In the genomic region with DNA sequence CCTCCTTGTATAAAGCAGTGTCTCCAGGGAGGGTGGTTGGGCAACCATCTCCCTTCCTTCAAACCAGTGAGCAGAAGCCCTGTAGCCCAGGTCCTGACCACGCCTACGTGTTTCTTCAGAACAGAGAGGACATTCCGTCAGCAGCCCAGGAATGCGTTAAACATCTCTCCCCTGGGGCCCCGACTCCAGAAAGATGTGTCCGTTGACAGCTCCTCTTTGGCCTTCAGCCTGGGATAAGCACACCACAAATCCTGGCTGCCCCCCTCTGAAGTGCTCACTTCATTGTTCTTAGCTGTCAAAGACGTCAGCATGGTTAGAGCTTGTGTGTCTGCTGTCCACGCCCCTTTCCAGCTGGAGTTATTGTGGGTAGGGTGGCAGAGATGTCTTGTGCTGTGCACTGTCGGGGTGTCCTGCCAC, we compare ENCODE assay signal across 8 mouse cellular contexts. TPM values are rescaled to one million over a fixed set of nuclear protein-coding genes. Genes with fewer than 3 reads are reported as not detected.
DNase-seq lines count a peak whose midpoint lies in the region; ATAC-seq lines count a peak whose summit lies in the region.

No protein-coding gene starts in this region.

- H3K9ac ChIP-seq in midbrain, embryonic 16.5 days (ENCODE audit: low read depth, low read length): no peak overlapping the region
- H3K9ac ChIP-seq in forebrain, embryonic 14.5 days (ENCODE audit: low read length): no peak overlapping the region
- H3K9ac ChIP-seq in hindbrain, embryonic 15.5 days: no peak overlapping the region
- no peak overlapping the region for H3K9ac ChIP-seq in midbrain, embryonic 13.5 days (replicated peaks)

- H3K4me2 ChIP-seq in midbrain, embryonic 16.5 days (ENCODE audit: low read length): no peak overlapping the region
- no peak overlapping the region for H3K4me2 ChIP-seq in forebrain, embryonic 14.5 days (ENCODE audit: low read length)
- peak overlapping the region; percentile 12; the same call in 1 of the 2 replicates for H3K4me2 ChIP-seq in hindbrain, embryonic 15.5 days
- peak overlapping the region; percentile 28 for H3K4me2 ChIP-seq in midbrain, embryonic 13.5 days (replicated peaks)

- H3K9me3 ChIP-seq in midbrain, embryonic 10.5 days (replicated peaks): no peaks in the 10 kb centered on the region
- no peaks in the 10 kb centered on the region for H3K9me3 ChIP-seq in midbrain, embryonic 16.5 days (replicated peaks; ENCODE audit: control insufficient read depth, low read length, poor library complexity, severe bottlenecking)
- no peaks in the 10 kb centered on the region for H3K9me3 ChIP-seq in forebrain, embryonic 14.5 days (replicated peaks; ENCODE audit: control insufficient read depth, low read length)
- no peaks in the 10 kb centered on the region for H3K9me3 ChIP-seq in hindbrain, embryonic 15.5 days
- H3K9me3 ChIP-seq in midbrain, embryonic 13.5 days: no peaks in the 10 kb centered on the region

- H3K27me3 ChIP-seq in midbrain, embryonic 10.5 days (ENCODE audit: low read depth, poor library complexity, severe bottlenecking): peaks cover 24% of the 10 kb centered on the region
- no peaks in the 10 kb centered on the region for H3K27me3 ChIP-seq in midbrain, embryonic 16.5 days (ENCODE audit: control insufficient read depth, insufficient read depth, low read depth, low read length)
- H3K27me3 ChIP-seq in forebrain, embryonic 14.5 days (replicated peaks; ENCODE audit: control insufficient read depth, insufficient read depth, low read length): 0 out of 2 replicates have a peak, but pooled peaks cover 3% of the 10 kb centered on the region
- no peaks in the 10 kb centered on the region for H3K27me3 ChIP-seq in hindbrain, embryonic 15.5 days
- peaks cover 13% of the 10 kb centered on the region for H3K27me3 ChIP-seq in midbrain, embryonic 13.5 days

- H3K27ac ChIP-seq in midbrain, embryonic 10.5 days (replicated peaks): peak overlapping the region; percentile 47; the same call in 1 of the 2 replicates
- no peak overlapping the region for H3K27ac ChIP-seq in midbrain, embryonic 16.5 days (ENCODE audit: low read length)
- H3K27ac ChIP-seq in forebrain, embryonic 14.5 days (ENCODE audit: low read depth, low read length): no peak overlapping the region
- H3K27ac ChIP-seq in hindbrain, embryonic 15.5 days (replicated peaks): no peak overlapping the region
- H3K27ac ChIP-seq in midbrain, embryonic 13.5 days: no peak overlapping the region

- peaks cover 20% of the 10 kb centered on the region for H3K4me1 ChIP-seq in midbrain, embryonic 10.5 days
- peaks cover 3% of the 10 kb centered on the region; the same call in 1 of the 2 replicates for H3K4me1 ChIP-seq in midbrain, embryonic 16.5 days (ENCODE audit: control insufficient read depth, insufficient read depth, low read length)
- H3K4me1 ChIP-seq in forebrain, embryonic 14.5 days (ENCODE audit: control insufficient read depth, insufficient read depth, low read length): no peaks in the 10 kb centered on the region
- 0 out of 2 replicates have a peak, but pooled peaks cover 4% of the 10 kb centered on the region for H3K4me1 ChIP-seq in hindbrain, embryonic 15.5 days (replicated peaks)
- peaks cover 10% of the 10 kb centered on the region for H3K4me1 ChIP-seq in midbrain, embryonic 13.5 days (replicated peaks)

- DNase-seq in midbrain, embryonic 10.5 days (ENCODE audit: low spot score): peak; percentile 66
- peak; percentile 49 for DNase-seq in forebrain, embryonic 14.5 days (ENCODE audit: low spot score)
- no peak for DNase-seq in urinary bladder, adult 18-20 months (ENCODE audit: low spot score in 2 of 2)
- DNase-seq in frontal cortex, adult 2 months (ENCODE audit: extremely low spot score in 1 of 2, low spot score in 1 of 2): no peak

- H3K36me3 ChIP-seq in midbrain, embryonic 10.5 days: no peaks in the 10 kb centered on the region
- no peaks in the 10 kb centered on the region for H3K36me3 ChIP-seq in midbrain, embryonic 16.5 days (ENCODE audit: control insufficient read depth, insufficient read depth, low read length)
- H3K36me3 ChIP-seq in forebrain, embryonic 14.5 days (ENCODE audit: control insufficient read depth, insufficient read depth, low read length): no peaks in the 10 kb centered on the region
- no peaks in the 10 kb centered on the region for H3K36me3 ChIP-seq in hindbrain, embryonic 15.5 days
- no peaks in the 10 kb centered on the region for H3K36me3 ChIP-seq in midbrain, embryonic 13.5 days

- H3K4me3 ChIP-seq in midbrain, embryonic 10.5 days: peak overlapping the region; percentile 34
- no peak overlapping the region for H3K4me3 ChIP-seq in midbrain, embryonic 16.5 days (ENCODE audit: low read depth, low read length)
- no peak overlapping the region for H3K4me3 ChIP-seq in forebrain, embryonic 14.5 days (ENCODE audit: low read depth, low read length)
- no peak overlapping the region for H3K4me3 ChIP-seq in hindbrain, embryonic 15.5 days
- H3K4me3 ChIP-seq in midbrain, embryonic 13.5 days (replicated peaks): no peak overlapping the region

- no peak for ATAC-seq in midbrain, embryonic 16.5 days
- ATAC-seq in forebrain, embryonic 14.5 days: peak; percentile 69; the same call in 1 of the 2 replicates
- no peak for ATAC-seq in hindbrain, embryonic 15.5 days (ENCODE audit: low FRiP score, low read depth)
- 0 out of 2 replicates have a peak, but pooled peaks have one; percentile 50 for ATAC-seq in midbrain, embryonic 13.5 days
- no peak for ATAC-seq in CD4-positive, CD25-positive, alpha-beta regulatory T cell, adult 4 months

- WGBS in midbrain, embryonic 10.5 days: 23% methylated on average over 9 of the region's 9 CpGs
- 10% methylated on average over 9 of the region's 9 CpGs for WGBS in midbrain, embryonic 16.5 days
- WGBS in forebrain, embryonic 14.5 days: 21% methylated on average over 9 of the region's 9 CpGs
- WGBS in hindbrain, embryonic 15.5 days: 7% methylated on average over 9 of the region's 9 CpGs
- WGBS in midbrain, embryonic 13.5 days: 15% methylated on average over 9 of the region's 9 CpGs

RNA-seq across cellular contexts. Expression of a gene that starts 3.9 kb away (rescaled TPM):
- polyA plus RNA-seq in midbrain, embryonic 10.5 days (2016; fragmentation: Nextera tagmentation; extraction: Ambion mirVana): 0.72 and 1.0 TPM in 2 replicates
- 0.05 and 0.15 TPM in 2 replicates for polyA plus RNA-seq in midbrain, embryonic 16.5 days (2015; fragmentation: Nextera tagmentation; extraction: Ambion mirVana)
- polyA plus RNA-seq in forebrain, embryonic 14.5 days (2014; fragmentation: Nextera tagmentation; extraction: Ambion mirVana): 0.20 TPM in 1 of 2 replicates, not detected in the other
- polyA plus RNA-seq in hindbrain, embryonic 15.5 days (2015; fragmentation: Nextera tagmentation; extraction: Ambion mirVana): 0.09 and 0.32 TPM in 2 replicates
- polyA plus RNA-seq in midbrain, embryonic 13.5 days (2015; fragmentation: Nextera tagmentation; extraction: Ambion mirVana): not detected in 2 replicates
- under 1 TPM; 0.24 to 0.84 TPM for polyA plus RNA-seq in CD4-positive, CD25-positive, alpha-beta regulatory T cell, adult 4 months (2017; shearing (Covaris generic))
- polyA plus RNA-seq in frontal cortex, adult 2 months (2012; rRNA removed): 1.2 and 1.5 TPM in 2 replicates

RNA-seq across cellular contexts. Expression of a gene that starts 49.7 kb away (rescaled TPM):
- 55.6 and 61.1 TPM in 2 replicates for polyA plus RNA-seq in midbrain, embryonic 10.5 days (2016; fragmentation: Nextera tagmentation; extraction: Ambion mirVana)
- 52.5 and 57.2 TPM in 2 replicates for polyA plus RNA-seq in midbrain, embryonic 16.5 days (2015; fragmentation: Nextera tagmentation; extraction: Ambion mirVana)
- polyA plus RNA-seq in forebrain, embryonic 14.5 days (2014; fragmentation: Nextera tagmentation; extraction: Ambion mirVana): 71.7 and 75.2 TPM in 2 replicates
- polyA plus RNA-seq in hindbrain, embryonic 15.5 days (2015; fragmentation: Nextera tagmentation; extraction: Ambion mirVana): 58.3 and 60.5 TPM in 2 replicates
- 59.3 and 59.8 TPM in 2 replicates for polyA plus RNA-seq in midbrain, embryonic 13.5 days (2015; fragmentation: Nextera tagmentation; extraction: Ambion mirVana)
- 10 to 100 TPM; 25.3 to 25.8 TPM for polyA plus RNA-seq in CD4-positive, CD25-positive, alpha-beta regulatory T cell, adult 4 months (2017; shearing (Covaris generic))
- 50.6 and 56.1 TPM in 2 replicates for polyA plus RNA-seq in frontal cortex, adult 2 months (2012; rRNA removed)

Comparison
In these comparisons a context has a peak if more than half of its experiments do, and no peak if none do; other contexts are left out.
1. ATAC-seq: peak in forebrain, embryonic 14.5 days (single experiment) and midbrain, embryonic 13.5 days (single experiment); none in midbrain, embryonic 16.5 days (single experiment), hindbrain, embryonic 15.5 days (single experiment) and CD4-positive, CD25-positive, alpha-beta regulatory T cell, adult 4 months (single experiment).
2. H3K4me2 ChIP-seq: peak in hindbrain, embryonic 15.5 days (single experiment) and midbrain, embryonic 13.5 days (single experiment); none in midbrain, embryonic 16.5 days (single experiment) and forebrain, embryonic 14.5 days (single experiment).
3. DNase-seq: peak in midbrain, embryonic 10.5 days (single experiment) and forebrain, embryonic 14.5 days (single experiment); none in urinary bladder, adult 18-20 months (0 of 2) and frontal cortex, adult 2 months (0 of 2).